Mouse (Mus musculus): ENCODE data around the gene Cdc20b. TPM values are rescaled to one million over a fixed set of nuclear protein-coding genes. Genes with fewer than 3 reads are reported as not detected.

The Cdc20b gene
- total RNA-seq, 2 experiments from 2014 or later, result not detected

DNA sequence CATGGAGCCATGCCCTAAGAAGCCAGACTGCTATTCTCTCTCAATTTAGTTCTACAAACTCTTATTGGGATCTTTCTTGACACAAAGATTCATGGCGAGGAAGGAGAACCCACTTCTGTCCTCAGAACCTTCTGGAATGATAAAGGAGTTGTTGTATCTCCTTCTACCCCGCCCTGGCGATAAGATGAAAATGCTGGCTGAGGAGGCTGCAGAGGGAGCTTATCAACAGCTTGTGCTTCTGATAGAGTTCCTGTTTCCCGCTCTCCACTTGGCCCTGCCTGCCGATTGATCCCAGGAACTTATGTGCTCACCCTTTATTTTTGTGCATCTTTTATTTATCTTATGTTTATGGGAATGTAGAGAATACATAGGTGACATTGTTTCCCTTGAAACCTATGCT is 49.8 kb downstream of the Cdc20b start:
- DNase-seq (ENCODE audit: low spot score in 2 of 2), result no peak
- intact Hi-C loops (cut with DNase I), result no loop called here

DNA sequence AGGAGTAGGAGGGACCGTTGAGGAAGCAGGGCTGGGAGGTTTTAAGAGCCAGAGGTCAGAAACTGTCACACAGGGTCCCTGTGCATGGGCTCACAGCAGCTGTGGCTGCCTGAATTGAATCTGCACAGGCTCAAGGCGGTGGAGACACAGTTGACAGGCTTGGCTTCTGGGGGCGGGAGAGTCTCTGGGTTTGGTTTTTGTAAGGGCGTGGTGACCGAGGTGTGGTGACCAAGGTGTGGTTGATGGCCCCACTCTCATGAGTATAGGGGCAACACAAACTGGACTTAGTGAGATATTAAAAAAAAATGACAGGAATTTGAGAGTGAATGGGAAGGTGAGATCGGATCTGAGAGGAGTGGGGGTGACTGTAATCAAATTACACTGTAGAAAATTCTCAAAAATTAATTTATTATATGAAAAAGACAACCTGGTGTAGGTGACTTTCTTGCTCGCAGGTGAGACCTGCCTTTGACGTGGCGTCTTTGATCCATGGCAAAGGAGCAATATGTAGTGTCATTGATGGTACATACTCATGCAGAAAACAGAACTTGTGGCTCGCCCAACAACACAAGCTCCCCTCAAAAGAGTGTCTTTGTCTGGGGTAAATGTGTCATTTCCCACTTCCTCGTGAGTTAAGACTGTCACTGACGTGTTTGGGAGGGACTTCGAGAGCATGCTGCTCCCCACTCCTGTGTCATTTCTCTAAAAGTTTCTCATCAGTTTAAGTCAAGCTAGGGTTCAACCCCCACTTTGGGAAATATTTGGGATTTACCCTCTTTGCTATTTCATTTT is 52.5 kb downstream of the Cdc20b start:
- DNase-seq (ENCODE audit: low spot score in 2 of 2), result no peak

DNA sequence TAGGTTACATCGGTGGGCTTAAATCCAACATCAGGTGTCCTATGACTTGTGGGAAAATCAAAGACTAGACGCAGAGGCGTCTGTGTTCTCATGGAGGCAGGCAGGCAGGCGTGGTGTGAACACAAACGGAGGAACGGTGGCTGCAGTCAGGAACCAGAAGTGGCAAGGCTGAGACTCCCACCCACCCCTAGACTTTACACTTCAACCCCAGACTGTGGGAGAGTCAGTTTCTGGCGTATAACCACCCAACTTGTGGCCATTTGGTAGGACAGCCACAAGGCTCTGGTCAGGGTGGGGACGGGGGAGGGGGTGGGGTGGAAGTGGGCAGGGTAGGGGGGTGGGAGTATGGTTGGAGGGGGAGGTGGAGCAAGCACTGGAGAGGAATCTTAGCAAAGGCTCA is 55.6 kb downstream of the Cdc20b start:
- no peak for DNase-seq (ENCODE audit: low spot score in 2 of 2)
- intact Hi-C loops (cut with DNase I), result no loop called here

More for the DNA sequence above, 52.5 kb downstream of the Cdc20b start:
- intact Hi-C loops (cut with DNase I), result no loop called here

DNA sequence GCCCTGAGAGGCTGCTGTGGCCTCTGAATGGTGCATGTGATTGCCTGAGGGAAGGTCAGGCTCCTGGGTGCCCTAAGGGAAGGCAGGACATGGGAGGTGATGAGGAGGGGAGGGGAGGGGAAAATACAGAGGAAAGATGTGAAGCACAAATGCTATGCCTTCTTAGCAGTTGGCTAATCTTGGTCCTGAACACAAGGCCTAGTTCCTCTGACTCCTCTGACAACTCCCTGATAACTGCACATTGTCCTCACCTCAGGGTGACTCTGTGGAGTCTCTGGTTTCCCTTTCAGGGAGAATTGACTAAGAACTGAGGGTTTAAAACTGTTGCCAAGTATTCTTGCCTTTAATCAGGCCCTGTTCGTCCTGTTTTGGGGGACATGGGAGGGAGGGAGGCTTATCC is 59.7 kb downstream of the Cdc20b start:
- no peak for DNase-seq (ENCODE audit: low spot score in 2 of 2)
- intact Hi-C loops (cut with DNase I), result no loop called here

DNA sequence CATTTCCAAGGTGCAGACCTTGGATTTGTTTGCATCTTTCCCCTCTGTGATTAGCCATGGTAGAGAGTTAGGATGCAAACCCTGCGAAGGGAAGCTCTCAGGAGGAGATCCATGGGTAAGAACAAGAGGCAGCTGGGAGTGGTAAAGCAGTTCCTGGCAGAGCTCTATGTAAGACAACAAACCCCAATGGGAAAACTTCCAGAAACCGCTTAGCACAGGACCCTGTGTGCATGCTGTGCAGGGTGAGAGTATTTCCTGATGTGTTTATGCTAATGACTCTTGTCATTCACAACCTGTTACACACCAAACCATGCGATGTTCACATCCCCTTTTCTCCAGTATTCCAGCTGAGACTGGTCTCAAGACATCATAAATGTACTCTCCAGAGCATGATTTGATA is 62.1 kb downstream of the Cdc20b start:
- no peak for DNase-seq (ENCODE audit: low spot score in 2 of 2)
- intact Hi-C loops (cut with DNase I), result no loop called here

DNA sequence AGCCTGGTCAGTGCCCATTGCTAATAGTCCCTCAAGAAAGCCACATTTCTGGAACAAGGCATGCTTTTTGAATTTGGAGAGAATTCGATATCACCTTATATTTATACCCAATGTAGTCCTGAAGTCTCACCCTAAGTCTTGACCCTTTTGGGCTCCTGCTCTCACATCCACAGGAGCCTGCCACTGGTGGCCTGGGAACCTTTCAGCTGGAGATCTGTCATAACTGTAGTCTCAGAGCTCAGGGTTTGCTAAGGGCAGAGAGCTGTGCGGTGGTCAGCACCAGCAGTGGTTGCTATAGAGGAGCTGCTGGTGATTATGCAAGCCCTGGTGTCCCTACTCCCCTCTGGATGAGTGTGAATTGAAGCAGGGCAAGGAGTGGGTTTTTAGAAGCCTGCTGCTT is 63.5 kb downstream of the Cdc20b start:
- intact Hi-C loops (cut with DNase I), result no loop called here
- no peak for DNase-seq (ENCODE audit: low spot score in 2 of 2)

DNA sequence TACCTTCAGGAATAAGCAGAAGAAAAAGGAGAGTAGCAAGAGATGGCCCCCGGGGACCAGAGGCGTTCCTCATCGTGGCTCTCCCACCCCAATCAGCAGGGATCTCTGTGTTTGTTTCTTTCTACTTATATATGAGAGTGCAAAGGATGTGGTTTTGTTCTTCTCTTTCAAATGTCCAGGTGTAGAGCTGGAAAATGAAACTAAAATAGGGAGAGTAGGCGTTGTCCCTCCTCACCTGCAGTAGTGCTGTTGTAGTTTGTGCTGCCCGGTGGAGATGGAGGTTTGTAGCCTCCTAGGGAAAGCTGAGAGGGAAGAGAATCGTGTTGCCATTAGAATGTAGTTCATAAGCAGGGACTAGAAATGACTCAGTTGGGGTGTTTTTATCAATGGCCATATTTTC is 66.0 kb downstream of the Cdc20b start, which contains the start of gene Gzma:
Gene Gzma, minus strand, starts transcription at position 103 of the 400 bp plus-strand sequence.
- intact Hi-C loops (cut with DNase I), result loop anchor here (1.0 kb wide), 1 partner anchor 9 kb away; no protein-coding TSS in a partner anchor
- no peak for DNase-seq (ENCODE audit: low spot score in 2 of 2)

DNA sequence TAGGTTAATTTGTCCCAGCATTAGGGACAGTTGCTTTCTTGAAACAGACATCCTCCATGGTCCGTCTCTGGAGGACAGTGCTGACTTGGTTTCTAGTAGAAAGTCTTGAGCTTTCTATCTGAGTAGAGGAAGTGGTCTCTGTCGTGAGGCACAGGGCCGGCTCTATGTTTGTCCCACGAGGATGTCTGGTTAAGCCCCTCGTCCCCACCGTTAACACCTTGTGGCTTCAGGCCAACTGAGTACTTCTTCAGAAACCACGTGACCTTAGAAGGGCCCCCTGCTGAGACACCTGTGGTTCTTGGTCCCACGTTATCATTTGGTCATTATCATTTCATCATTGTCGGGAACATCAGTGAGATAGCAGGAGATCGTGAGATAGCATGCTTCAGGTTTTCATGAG is 66.9 kb downstream of the Cdc20b start:
- no peak for DNase-seq (ENCODE audit: low spot score in 2 of 2)
- intact Hi-C loops (cut with DNase I), result no loop called here

DNA sequence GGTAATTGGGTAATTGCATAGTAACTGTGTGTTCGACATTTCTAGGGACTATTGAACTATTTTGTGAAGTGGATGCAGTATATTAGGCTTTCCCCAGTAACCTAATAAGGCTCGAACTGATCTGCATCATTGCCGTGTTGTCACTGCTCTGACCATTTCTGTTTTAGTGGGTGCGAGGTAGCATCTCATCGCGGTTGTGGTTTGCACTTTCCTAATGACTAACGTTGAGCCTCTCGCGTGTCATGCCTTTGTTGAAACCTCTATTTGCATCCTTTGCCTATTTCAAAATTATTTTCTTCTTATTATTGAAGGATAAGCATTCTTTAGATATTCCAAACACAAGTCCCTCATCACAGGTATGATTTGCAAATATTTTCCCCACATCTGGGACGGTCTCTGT is 69.8 kb downstream of the Cdc20b start:
- DNase-seq (ENCODE audit: low spot score in 2 of 2), result no peak
- intact Hi-C loops (cut with DNase I), result no loop called here

DNA sequence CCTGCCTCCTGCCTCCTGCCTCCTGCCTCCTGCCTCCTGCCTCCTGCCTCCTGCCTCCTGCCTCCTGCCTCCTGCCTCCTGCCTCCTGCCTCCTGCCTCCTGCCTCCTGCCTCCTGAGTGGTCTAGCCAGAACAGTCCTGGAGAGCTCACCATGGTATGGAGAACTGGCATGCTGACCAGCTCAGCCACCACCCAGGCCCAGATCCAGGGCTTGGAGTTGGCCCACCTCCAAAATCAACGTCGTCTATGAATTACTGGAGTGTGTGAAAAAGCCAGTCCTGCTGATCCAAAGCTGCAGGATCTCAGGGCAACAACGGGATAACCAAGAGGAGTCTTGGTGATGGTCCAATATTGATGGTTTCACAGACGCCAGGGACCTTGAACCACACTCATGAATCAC is 84.1 kb downstream of the Cdc20b start:
- intact Hi-C loops (cut with DNase I), result no loop called here
- no peak for DNase-seq (ENCODE audit: low spot score in 2 of 2)

DNA sequence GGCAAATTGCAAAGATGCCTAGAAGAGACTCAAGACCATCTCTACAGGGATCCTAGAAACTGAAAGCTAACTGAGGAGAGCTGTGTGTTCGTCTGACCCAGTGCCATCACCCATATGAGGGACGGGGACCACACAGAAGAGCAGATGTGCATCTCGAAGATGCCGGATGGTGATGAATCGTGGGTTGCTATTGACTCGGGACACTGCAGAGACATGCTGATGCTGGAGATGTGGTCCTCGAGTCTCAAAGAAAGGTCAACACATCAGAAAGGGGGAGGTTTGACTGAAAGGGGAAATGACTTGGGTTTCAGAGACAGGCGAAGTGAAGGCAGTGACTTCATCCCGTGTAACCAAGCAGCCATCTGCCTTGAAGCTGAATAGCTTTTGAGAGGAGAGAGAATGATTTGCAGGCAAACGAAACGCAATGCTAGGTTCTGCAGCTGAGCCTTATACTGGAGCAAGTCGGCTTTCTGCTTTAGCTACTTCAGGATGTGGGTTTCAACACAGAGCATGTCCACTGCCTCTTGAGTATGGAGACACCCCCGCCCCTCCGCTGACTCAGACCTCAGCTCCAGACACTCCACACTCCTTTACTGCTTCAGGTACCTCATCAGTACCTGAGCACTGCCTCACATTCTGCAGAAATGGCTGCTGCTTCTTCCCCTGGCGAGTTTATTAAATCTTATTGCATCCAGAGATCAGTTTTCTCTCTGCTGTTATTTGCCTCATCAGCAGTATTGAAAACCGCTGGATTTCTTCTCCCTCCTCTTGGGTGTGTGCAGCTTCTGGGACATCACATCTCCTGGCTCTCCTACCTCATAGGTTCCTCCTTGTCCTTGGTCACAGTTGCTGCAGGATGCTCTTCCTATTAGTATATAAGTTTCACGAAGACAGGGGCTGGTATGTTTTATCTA is 85.7 kb downstream of the Cdc20b start:
- no peak for DNase-seq (ENCODE audit: low spot score in 2 of 2)
- intact Hi-C loops (cut with DNase I), result no loop called here

DNA sequence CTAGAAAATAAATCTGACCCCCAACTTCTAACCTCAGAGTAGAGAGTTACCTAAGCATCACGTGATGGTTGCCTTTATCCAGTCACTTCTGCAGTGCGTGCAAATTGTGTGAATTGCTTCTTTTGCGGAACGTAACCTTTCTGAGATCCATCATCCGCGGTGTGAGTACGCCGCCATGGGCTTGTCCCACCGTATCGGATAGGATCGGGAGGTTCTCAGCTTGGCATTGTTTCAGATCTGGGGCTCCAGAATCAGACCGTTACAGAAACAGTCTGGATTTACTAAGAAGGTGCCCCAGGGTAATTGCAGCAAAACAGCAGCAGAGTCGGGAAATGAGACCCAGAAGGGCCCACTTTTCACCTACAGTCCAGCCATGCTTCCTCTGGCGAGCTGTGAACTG is 86.4 kb downstream of the Cdc20b start:
- intact Hi-C loops (cut with DNase I), result no loop called here

DNA sequence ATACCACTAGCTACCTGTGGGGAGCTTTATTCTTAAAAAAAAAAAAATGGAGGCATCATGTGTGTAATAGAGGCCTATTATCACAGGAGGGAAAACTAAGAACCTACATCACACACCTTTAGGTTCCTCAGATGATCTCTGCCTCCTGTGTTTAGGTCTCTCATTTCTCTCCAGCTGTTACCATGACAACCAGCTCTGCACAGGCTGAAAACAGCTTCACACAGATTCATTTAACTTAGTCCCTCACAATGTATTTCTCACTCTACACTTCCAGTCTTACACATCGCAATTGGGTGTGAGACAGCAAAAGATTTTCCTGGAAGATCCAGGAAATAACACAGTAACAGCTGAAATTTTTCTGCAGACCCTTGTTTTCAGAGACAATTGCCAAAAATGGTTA is 95.1 kb downstream of the Cdc20b start:
- DNase-seq (ENCODE audit: low spot score in 2 of 2), result peak; percentile 15 to 67
- intact Hi-C loops (cut with DNase I), result no loop called here

More for the DNA sequence above, 86.4 kb downstream of the Cdc20b start:
- DNase-seq (ENCODE audit: low spot score in 2 of 2), result no peak

DNA sequence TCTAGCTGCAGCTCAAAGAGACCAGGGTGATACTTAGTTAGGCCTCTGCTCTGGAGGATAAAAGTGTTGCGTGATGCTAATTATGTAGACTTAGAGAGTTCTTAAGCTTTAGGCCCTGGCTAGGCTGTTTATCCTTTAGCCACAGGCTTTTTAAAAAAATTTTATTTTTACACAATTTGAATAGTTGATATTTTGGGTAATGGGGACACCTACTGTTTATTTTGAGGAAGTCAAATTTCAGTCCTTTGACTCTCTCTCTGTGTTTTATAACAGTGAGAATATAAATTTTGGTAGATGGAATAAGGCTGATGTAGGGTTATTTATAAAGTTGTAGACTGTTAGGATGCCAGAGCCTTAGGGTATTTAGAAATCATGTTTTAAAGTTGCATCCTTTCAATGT is 104.7 kb downstream of the Cdc20b start:
- DNase-seq (ENCODE audit: low spot score in 2 of 2), result no peak
- intact Hi-C loops (cut with DNase I), result loop anchor here (2.0 kb wide), 2 partner anchors 85 to 93 kb away; partner anchors contain the start of gene Gpx8

Small RNA genes within 50 kb of the gene (microRNA-seq; reads per million reads assigned to microRNA genes)
- gene Mir449a, result 119 to 137 reads per million in 2 experiments
- gene Mir449b, result 0 reads per million in 2 experiments
- gene Mir449c, result 1.0 to 1.1 reads per million in 2 experiments

Other genes with a start within 250 kb of the Cdc20b start
- 10 to 100 TPM; 26.9 TPM for gene Plpp1, start 234.3 kb upstream of the Cdc20b start, total RNA-seq (2021)
- gene Mtrex, start 107.7 kb upstream of the Cdc20b start, total RNA-seq (2021), result 10 to 100 TPM; 40.6 to 41.6 TPM
- 10 to 100 TPM; 21.8 to 21.9 TPM for gene Dhx29, start 107.7 kb upstream of the Cdc20b start, total RNA-seq (2021)
- gene Ccno, start 47.3 kb upstream of the Cdc20b start, total RNA-seq (2021), result 1 to 10 TPM; 1.1 to 2.1 TPM
- gene Mcidas, start 41.3 kb upstream of the Cdc20b start, total RNA-seq (2021), result under 1 TPM; 0.20 to 0.36 TPM
- gene Gpx8, start 11.3 kb downstream of the Cdc20b start, total RNA-seq (2021), result 10 to 100 TPM; 12.5 to 14.1 TPM
- gene Gzma, start 65.9 kb downstream of the Cdc20b start, total RNA-seq (2021), result not detected
- under 1 TPM; 0.61 to 0.66 TPM for gene Esm1, start 174.5 kb downstream of the Cdc20b start, total RNA-seq (2021)
- not detected for gene Gzmk, start 190.8 kb downstream of the Cdc20b start, total RNA-seq (2021)

All from left cerebral cortex, postnatal 14 days (tissue).